Mouse (Mus musculus) olfactory bulb, adult 2 months (tissue): ENCODE measurements around the gene Steap3.

ENCODE experiments used
- CTCF ChIP-seq: fragments of 200-500 bp; IDR thresholded peaks from 2 replicates; pipeline ENCODE4 v1.5.1; 2012; ENCODE audit warnings: low read depth, mild to moderate bottlenecking, low read length, moderate library complexity; ENCODE audit not compliant: insufficient read depth
- POLR2A ChIP-seq: fragments of 200-500 bp; IDR thresholded peaks from 2 replicates; pipeline ENCODE4 v1.6.1; 2012; ENCODE audit warnings: mild to moderate bottlenecking, low read depth, low read length, moderate library complexity; ENCODE audit not compliant: insufficient read depth

DNA sequence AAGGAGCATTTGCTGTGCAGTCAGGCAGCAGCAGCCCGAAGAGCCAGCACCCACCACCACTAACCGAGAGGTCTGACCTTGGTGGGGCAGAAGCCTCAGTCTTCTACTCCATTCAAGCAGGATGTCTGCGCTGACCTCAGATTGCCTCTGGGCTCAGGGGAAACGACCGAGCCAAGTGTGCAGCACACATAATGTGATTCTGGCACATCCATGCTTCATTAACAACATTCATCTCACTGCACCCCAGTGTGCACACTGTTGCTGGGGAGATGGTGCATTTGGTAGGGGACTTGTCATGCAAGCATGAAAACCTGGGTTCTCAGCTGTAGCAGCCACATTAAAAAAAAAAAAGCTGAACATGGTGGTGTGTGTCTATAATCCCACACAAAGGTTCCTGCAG is 76.6 kb downstream of the Steap3 start:
- TF ChIP-seq CTCF: no peak
- no peak for TF ChIP-seq POLR2A
